Mouse (Mus musculus): ENCODE measurements around the gene Dlgap1. TPM values are rescaled to one million over a fixed set of nuclear protein-coding genes. Genes with fewer than 3 reads are reported as not detected.

Gene Dlgap1
- polyA plus RNA-seq, 1 experiment from 2014 or later, result 1.1 TPM

DNA sequence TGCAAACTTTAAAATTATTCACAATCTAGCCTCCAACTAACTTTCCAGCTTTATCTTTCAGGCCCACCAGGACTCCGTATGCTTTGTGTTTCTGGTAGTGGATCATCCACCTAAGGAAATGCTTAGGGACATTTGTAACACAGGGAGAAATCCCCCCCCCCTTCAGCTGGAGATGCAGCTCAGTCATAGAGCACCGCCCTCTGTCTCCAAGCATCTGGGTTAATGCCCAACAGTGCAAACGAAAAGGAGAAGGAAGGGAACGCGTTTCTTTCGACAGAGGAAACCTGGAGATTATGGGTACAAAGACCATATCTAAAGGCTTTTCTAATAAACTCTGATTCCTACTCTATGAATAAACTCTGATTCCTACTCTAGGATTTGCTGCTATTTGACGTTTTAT, 517.4 kb downstream of the Dlgap1 start:
- WGBS, result 85% methylated on average over 7 of the region's 7 CpGs
- Histone ChIP-seq H3K27me3 (replicated peaks; ENCODE audit: low read depth, poor library complexity, severe bottlenecking) (no peaks in the 10 kb centered on the region), H3K27ac (replicated peaks) (no peak overlapping the region), H3K4me3 (no peak overlapping the region), H3K9me3 (no peaks in the 10 kb centered on the region), H3K4me1 (no peaks in the 10 kb centered on the region), H3K36me3 (replicated peaks) (no peaks in the 10 kb centered on the region)
- DNase-seq (ENCODE audit: low spot score), result no peak

DNA sequence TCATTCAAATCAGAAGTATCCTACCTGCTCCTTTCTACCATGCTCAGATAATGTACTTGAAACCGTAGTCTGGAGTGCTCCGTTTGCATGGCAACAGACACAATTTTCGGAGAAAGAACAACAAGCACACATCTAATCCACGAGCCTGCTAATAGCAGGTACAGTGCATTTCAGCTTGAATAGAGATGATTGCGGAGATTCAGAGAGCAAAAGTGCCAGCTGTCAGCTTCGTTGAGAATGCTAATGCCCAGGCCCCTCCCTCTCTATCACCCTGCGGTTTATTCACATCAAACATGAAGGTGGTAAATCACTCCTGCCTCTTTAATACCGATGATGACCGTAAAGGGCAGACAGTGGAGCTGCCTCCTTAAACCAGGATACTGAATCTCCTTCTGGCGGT, 518.0 kb downstream of the Dlgap1 start:
- no peak for DNase-seq (ENCODE audit: low spot score)
- 89% methylated on average over 10 of the region's 10 CpGs for WGBS
- no peak overlapping the region for H3K27ac ChIP-seq (replicated peaks)
- H3K9me3 ChIP-seq, result no peaks in the 10 kb centered on the region
- no peaks in the 10 kb centered on the region for H3K27me3 ChIP-seq (replicated peaks; ENCODE audit: low read depth, poor library complexity, severe bottlenecking)
- H3K4me3 ChIP-seq, result no peak overlapping the region
- no peaks in the 10 kb centered on the region for H3K4me1 ChIP-seq
- H3K36me3 ChIP-seq (replicated peaks), result no peaks in the 10 kb centered on the region

DNA sequence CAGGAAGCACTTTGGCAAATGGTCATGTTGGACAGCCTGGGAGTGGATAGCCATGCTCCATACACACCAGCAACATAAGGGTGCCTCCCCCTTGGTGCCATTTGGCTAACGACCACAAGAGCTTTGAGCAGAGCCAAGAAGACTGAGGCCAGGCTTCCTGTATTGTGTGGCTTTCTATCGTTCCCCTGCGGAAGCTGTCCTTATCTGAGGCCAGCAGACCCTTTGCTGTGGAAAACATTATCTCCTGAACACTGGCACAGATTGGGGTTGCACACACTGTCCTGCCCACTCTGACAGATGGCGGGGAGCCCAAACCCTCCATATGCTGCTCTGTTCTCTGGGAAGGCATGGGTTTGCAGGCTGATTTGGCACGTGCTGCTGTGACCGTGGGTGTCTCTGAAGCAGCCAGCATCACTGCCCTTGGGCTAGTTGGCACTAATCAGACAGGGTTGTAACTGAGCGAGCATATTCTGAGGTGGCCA, 520.0 kb downstream of the Dlgap1 start:
- no peaks in the 10 kb centered on the region for H3K9me3 ChIP-seq
- no peak overlapping the region for H3K27ac ChIP-seq (replicated peaks)
- no peak overlapping the region for H3K4me3 ChIP-seq
- DNase-seq (ENCODE audit: low spot score), result no peak
- 83% methylated on average over 7 of the region's 7 CpGs for WGBS
- no peaks in the 10 kb centered on the region for H3K27me3 ChIP-seq (replicated peaks; ENCODE audit: low read depth, poor library complexity, severe bottlenecking)
- no peaks in the 10 kb centered on the region for H3K4me1 ChIP-seq
- H3K36me3 ChIP-seq (replicated peaks), result no peaks in the 10 kb centered on the region

DNA sequence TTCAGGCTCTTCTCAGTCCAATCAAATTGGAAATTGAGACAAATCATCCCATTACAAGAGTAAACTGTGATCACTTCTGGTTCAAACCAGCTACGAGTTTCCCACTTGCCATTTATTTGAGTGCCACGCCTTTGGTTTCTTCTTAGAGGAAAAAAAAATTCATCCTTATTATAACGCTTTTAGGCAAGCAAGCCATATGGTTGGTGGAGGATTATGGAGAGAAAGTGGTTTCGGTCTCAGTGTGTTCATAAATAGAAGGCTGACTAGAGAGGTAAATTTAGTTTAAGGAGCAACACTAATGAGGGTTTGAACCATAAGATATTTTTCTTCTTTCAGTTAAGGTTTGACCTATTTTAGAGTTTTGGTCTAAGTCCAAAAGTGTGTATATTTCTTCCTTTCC, 522.7 kb downstream of the Dlgap1 start:
- DNase-seq (ENCODE audit: low spot score), result no peak
- Histone ChIP-seq H3K4me3 (no peak overlapping the region), H3K9me3 (no peaks in the 10 kb centered on the region), H3K27me3 (replicated peaks; ENCODE audit: low read depth, poor library complexity, severe bottlenecking) (no peaks in the 10 kb centered on the region), H3K27ac (replicated peaks) (no peak overlapping the region), H3K36me3 (replicated peaks) (no peaks in the 10 kb centered on the region), H3K4me1 (no peaks in the 10 kb centered on the region)
- WGBS, result 90% methylated on average over 4 of the region's 4 CpGs

DNA sequence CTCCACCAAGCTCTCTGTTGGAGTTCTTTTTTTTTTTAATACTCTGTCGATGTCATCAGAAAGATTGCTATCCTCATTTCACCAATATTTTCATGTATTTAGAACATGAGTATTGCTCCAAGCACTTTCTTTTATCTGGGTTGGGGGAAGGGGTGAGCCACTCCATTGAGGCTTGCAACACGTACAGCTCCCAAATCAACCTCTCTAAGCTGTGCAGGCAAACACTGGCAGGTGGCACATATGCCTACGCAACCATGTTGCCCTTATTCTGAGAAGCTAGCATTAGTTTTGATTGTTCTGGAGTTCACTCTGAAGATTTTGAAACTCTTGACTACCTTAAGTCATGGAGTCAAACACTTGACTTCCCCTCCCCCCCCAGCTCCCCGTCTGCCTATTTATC, 525.5 kb downstream of the Dlgap1 start:
- H3K4me3 ChIP-seq, result no peak overlapping the region
- WGBS, result 92% methylated on average over 4 of the region's 4 CpGs

DNA sequence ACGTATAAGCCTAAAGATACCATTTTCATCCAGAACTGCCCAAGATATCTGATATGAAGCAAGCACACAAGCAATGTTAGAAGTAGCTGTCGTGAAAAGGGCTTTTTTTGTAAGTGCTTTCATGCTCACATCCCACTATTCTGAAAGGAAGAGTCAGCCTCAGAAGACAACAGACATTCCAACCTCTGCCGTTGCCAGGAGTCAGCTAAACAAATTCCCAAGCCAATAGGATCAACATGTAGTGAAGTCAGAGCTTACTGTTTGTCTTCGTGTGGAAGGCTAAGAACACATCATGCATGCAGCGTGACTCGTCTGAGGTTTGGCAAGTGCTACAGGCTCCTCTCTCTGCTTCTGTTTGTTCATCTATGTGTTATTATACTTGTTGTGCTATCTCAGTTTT, 529.4 kb downstream of the Dlgap1 start:
- H3K27ac ChIP-seq (replicated peaks), result no peak overlapping the region
- no peaks in the 10 kb centered on the region for H3K27me3 ChIP-seq (replicated peaks; ENCODE audit: low read depth, poor library complexity, severe bottlenecking)
- H3K4me1 ChIP-seq, result no peaks in the 10 kb centered on the region
- no peak overlapping the region for H3K4me3 ChIP-seq
- DNase-seq (ENCODE audit: low spot score), result no peak
- no peaks in the 10 kb centered on the region for H3K9me3 ChIP-seq
- no peaks in the 10 kb centered on the region for H3K36me3 ChIP-seq (replicated peaks)
- 82% methylated on average over 6 of the region's 6 CpGs for WGBS

More for the DNA sequence above, 525.5 kb downstream of the Dlgap1 start:
- no peak overlapping the region for H3K27ac ChIP-seq (replicated peaks)
- H3K27me3 ChIP-seq (replicated peaks; ENCODE audit: low read depth, poor library complexity, severe bottlenecking), result no peaks in the 10 kb centered on the region
- H3K36me3 ChIP-seq (replicated peaks), result no peaks in the 10 kb centered on the region
- DNase-seq (ENCODE audit: low spot score), result no peak
- no peaks in the 10 kb centered on the region for H3K9me3 ChIP-seq
- H3K4me1 ChIP-seq, result no peaks in the 10 kb centered on the region

DNA sequence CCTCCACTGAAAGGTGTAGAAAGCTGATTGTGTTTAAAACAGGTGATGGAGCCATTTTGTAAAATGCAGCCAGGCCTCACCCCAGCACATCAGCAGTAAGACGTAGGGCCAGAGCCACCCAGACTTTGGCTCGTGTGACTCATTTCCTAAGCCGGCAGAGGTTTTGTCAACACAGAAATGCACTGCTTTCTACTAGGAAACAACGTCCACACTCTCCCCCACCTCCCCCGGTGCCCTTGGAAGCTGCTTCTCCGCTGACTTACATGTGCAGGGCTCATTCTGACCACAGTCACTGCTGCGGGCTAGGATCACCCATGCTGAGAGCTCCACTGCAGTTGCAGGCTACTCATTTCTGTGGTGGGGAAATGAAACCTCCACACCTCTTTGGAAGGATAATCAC, 533.1 kb downstream of the Dlgap1 start:
- Histone ChIP-seq H3K36me3 (replicated peaks) (no peaks in the 10 kb centered on the region), H3K9me3 (no peaks in the 10 kb centered on the region), H3K4me1 (no peaks in the 10 kb centered on the region), H3K27ac (replicated peaks) (no peak overlapping the region), H3K27me3 (replicated peaks; ENCODE audit: low read depth, poor library complexity, severe bottlenecking) (no peaks in the 10 kb centered on the region), H3K4me3 (no peak overlapping the region)
- DNase-seq (ENCODE audit: low spot score), result no peak
- WGBS, result 71% methylated on average over 7 of the region's 7 CpGs

DNA sequence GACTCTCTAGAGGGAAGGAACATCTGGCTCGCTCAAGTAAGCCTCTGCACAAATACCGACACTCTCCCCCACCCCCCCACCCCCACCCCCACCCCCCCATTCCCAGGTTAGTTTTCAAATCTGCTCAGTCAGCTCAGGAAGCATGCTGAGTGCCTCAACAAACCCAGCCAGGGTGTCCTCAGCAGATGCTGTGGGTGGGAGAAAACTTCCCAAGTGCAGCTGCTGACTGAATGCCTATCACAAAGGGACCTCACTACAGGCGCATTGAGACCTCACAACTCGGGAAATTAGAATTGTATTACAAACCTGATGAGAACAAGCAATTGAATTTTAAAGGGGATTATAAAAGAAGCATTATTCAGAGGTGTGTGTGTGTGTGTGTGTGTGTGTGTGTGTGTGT, 538.9 kb downstream of the Dlgap1 start:
- Histone ChIP-seq H3K27me3 (replicated peaks; ENCODE audit: low read depth, poor library complexity, severe bottlenecking) (no peaks in the 10 kb centered on the region), H3K27ac (replicated peaks) (no peak overlapping the region), H3K36me3 (replicated peaks) (no peaks in the 10 kb centered on the region), H3K9me3 (no peaks in the 10 kb centered on the region), H3K4me1 (peaks cover 8% of the 10 kb centered on the region; the same call in 1 of the 2 replicates), H3K4me3 (no peak overlapping the region)
- 51% methylated on average over 4 of the region's 4 CpGs for WGBS
- DNase-seq (ENCODE audit: low spot score), result no peak

DNA sequence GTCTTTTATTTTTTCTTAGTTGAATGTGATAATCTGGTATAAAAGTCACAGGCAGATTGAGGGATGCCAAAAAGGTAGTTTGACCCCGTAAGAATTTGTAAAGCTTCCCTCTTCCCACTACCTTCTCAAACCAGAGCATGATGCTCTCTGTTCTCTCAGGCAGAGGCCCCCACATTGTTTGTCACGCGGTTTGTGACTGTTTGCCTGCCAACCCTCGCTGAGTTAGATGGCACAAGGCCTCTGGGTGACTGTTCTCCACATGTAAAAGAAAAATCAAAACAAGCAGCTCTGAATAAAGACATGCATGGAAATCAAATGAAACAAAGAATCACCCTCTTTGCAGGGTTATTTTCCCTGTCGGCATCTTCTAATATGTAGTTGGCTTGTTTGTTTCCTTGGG, 541.6 kb downstream of the Dlgap1 start:
- no peaks in the 10 kb centered on the region for H3K27me3 ChIP-seq (replicated peaks; ENCODE audit: low read depth, poor library complexity, severe bottlenecking)
- DNase-seq (ENCODE audit: low spot score), result no peak
- no peaks in the 10 kb centered on the region for H3K36me3 ChIP-seq (replicated peaks)
- H3K27ac ChIP-seq (replicated peaks), result no peak overlapping the region
- H3K4me1 ChIP-seq, result peaks cover 8% of the 10 kb centered on the region; the same call in 1 of the 2 replicates
- H3K9me3 ChIP-seq, result no peaks in the 10 kb centered on the region
- H3K4me3 ChIP-seq, result no peak overlapping the region
- 89% methylated on average over 5 of the region's 5 CpGs for WGBS

DNA sequence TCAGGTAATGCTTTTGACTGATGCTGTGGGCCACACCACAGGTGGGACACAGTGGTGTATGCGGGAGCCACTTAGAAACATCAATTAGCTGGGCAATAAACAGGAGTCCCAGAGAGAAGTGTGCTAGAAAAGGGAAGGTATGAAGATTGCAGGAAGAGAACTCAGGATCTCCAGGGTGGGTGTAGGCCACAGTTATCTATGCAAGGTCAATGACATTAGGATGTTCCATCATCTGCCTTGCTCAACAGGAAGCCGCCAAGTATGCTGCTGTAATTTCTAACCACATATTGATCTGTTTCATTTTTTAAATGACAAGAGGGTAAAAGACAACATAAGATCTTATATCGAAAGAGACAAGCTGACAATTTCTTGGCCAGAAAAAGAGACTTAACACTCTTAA, 542.5 kb downstream of the Dlgap1 start:
- H3K9me3 ChIP-seq, result no peaks in the 10 kb centered on the region
- H3K27ac ChIP-seq (replicated peaks), result no peak overlapping the region
- H3K4me3 ChIP-seq, result no peak overlapping the region
- no peak for DNase-seq (ENCODE audit: low spot score)
- peaks cover 8% of the 10 kb centered on the region; the same call in 1 of the 2 replicates for H3K4me1 ChIP-seq
- 93% methylated on average over 3 of the region's 3 CpGs for WGBS
- H3K36me3 ChIP-seq (replicated peaks), result no peaks in the 10 kb centered on the region
- peaks cover 5% of the 10 kb centered on the region; the same call in 1 of the 2 replicates for H3K27me3 ChIP-seq (replicated peaks; ENCODE audit: low read depth, poor library complexity, severe bottlenecking)

DNA sequence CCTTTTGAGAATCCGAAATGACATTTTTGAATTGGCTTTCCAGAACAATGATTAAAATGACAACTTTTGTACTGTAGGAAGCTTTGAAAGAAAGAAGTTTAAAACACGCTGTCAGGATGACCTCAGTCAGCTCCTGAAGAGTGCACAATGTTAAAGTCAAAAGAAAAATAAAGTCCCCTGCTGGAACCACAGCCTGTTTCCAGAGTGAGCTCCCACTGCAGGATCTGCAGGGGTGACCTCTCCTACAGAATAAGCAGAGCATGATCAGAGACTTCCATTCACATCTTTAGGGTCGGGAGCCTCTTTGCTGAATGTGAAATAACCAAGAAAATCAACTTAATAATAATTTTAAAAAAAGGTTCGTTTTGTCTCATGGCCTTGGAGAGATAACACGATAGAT, 544.9 kb downstream of the Dlgap1 start:
- no peak for DNase-seq (ENCODE audit: low spot score)
- WGBS, result 88% methylated on average over 5 of the region's 5 CpGs

DNA sequence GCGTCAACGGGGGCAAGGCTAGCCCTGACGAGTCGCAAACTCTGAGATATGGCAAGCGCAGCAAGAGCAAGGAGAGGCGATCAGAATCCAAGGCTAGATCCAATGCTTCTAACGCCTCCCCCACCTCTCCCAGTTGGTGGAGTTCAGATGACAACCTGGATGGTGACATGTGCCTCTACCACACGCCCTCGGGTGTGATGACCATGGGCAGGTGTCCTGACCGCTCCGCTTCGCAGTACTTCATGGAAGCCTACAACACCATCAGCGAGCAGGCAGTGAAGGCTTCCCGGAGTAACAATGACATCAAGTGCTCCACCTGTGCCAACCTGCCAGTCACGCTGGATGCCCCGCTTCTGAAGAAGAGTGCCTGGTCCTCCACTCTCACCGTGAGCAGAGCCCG, 547.6 kb downstream of the Dlgap1 start:
- no peak overlapping the region for H3K27ac ChIP-seq (replicated peaks)
- H3K4me1 ChIP-seq, result no peaks in the 10 kb centered on the region
- no peak overlapping the region for H3K4me3 ChIP-seq
- WGBS, result 92% methylated on average over 18 of the region's 18 CpGs
- no peak for DNase-seq (ENCODE audit: low spot score)
- H3K36me3 ChIP-seq (replicated peaks), result no peaks in the 10 kb centered on the region
- peaks cover 5% of the 10 kb centered on the region; the same call in 1 of the 2 replicates for H3K27me3 ChIP-seq (replicated peaks; ENCODE audit: low read depth, poor library complexity, severe bottlenecking)
- H3K9me3 ChIP-seq, result no peaks in the 10 kb centered on the region

More for the DNA sequence above, 544.9 kb downstream of the Dlgap1 start:
- Histone ChIP-seq H3K36me3 (replicated peaks) (no peaks in the 10 kb centered on the region), H3K9me3 (no peaks in the 10 kb centered on the region), H3K27me3 (replicated peaks; ENCODE audit: low read depth, poor library complexity, severe bottlenecking) (peaks cover 5% of the 10 kb centered on the region; the same call in 1 of the 2 replicates), H3K4me3 (no peak overlapping the region), H3K4me1 (no peaks in the 10 kb centered on the region), H3K27ac (replicated peaks) (no peak overlapping the region)

DNA sequence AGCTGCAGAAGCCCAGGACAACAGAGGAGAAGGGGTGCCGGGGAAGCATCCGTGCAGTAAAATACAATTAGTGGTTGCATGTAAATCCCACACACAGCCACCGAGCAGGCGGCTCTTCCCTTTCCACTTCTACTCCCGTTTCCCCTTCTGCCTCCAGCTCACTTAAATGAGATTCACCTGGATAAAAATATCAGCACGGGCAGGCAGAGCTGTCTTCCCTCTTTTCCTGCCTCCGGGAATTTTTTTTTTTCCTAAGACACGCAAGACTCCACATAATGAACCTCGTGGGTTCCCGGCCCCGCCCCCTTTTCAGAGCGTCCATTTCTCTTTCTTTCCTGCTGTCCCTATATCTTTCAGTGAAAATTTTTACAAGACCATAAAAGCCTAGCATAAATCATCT, 548.5 kb downstream of the Dlgap1 start:
- no peaks in the 10 kb centered on the region for H3K9me3 ChIP-seq
- no peak overlapping the region for H3K27ac ChIP-seq (replicated peaks)
- no peaks in the 10 kb centered on the region for H3K36me3 ChIP-seq (replicated peaks)
- 93% methylated on average over 12 of the region's 12 CpGs for WGBS
- no peak for DNase-seq (ENCODE audit: low spot score)
- peaks cover 5% of the 10 kb centered on the region; the same call in 1 of the 2 replicates for H3K4me1 ChIP-seq
- no peak overlapping the region for H3K4me3 ChIP-seq
- H3K27me3 ChIP-seq (replicated peaks; ENCODE audit: low read depth, poor library complexity, severe bottlenecking), result peaks cover 5% of the 10 kb centered on the region; the same call in 1 of the 2 replicates
